Comparison of ENCODE assay signal across 26 mouse cellular contexts in genomic region chr13:59779744-59780264, GRCm38 (mm10). TPM values are rescaled to one million over a fixed set of nuclear protein-coding genes. Genes with fewer than 3 reads are reported as not detected.
DNase-seq lines count a peak whose midpoint lies in the region; ATAC-seq and TF ChIP-seq lines count a peak whose summit lies in the region.
"Not testable (repeated sequence)": the region's sequence is repeated elsewhere in the genome, so short reads cannot be mapped to it uniquely, and the experiment has no call there.
"Had no signal": no experiment of that assay in that cellular context is flagged by ENCODE, and none has a peak within 500 bp of the region (broad histone marks: within the 10 kb centered on the region; RNA-seq: fewer than 3 reads in every experiment).

No protein-coding gene starts in this region.

- in situ Hi-C loops in ES-E14 (cut with MboI; ENCODE audit: low sequenced_read_pairs in 2 of 2, unreplicated experiment in 2 of 2), result not testable (repeated sequence)

- H3K27ac ChIP-seq in ES-E14 (ENCODE audit: insufficient read depth, low read depth, low read length, poor library complexity, severe bottlenecking); forebrain, postnatal 0 days (ENCODE audit: low read depth, low read length); layer of hippocampus, adult 2 months; lung, embryonic 14.5 days (ENCODE audit: low read depth): not testable (repeated sequence)

- H3K4me1 ChIP-seq in ES-E14 (ENCODE audit: control insufficient read depth in 2 of 2, insufficient read depth in 2 of 2, low read length in 2 of 2, poor library complexity in 1 of 2); forebrain, postnatal 0 days (ENCODE audit: insufficient read depth); lung, embryonic 14.5 days (ENCODE audit: insufficient read depth): not testable (repeated sequence)

- peak; percentile 29; the same call in 1 of the 2 replicates for TF ChIP-seq CTCF in forebrain, postnatal 0 days (IDR thresholded peaks at IDR 0.05; ENCODE audit: low read depth)
- TF ChIP-seq CTCF in layer of hippocampus, adult 2 months (conservative IDR thresholded peaks at IDR 0.05), result peak; percentile 65
- peak; percentile 29; the same call in 1 of the 2 replicates for TF ChIP-seq CTCF in lung, embryonic 14.5 days (IDR thresholded peaks at IDR 0.05; ENCODE audit: low read depth)

- not testable (repeated sequence) for H3K27me3 ChIP-seq in forebrain, postnatal 0 days (ENCODE audit: insufficient read depth, low read length); lung, embryonic 14.5 days (ENCODE audit: insufficient read depth, low read length)

- 97% methylated on average over 1 of the region's 1 CpGs for WGBS in forebrain, postnatal 0 days
- 97% methylated on average over 1 of the region's 1 CpGs for WGBS in lung, embryonic 14.5 days

- H3K4me3 ChIP-seq in ES-E14 (ENCODE audit: insufficient read depth in 1 of 2, low read depth in 1 of 2, low read length in 2 of 2, poor library complexity in 1 of 2, severe bottlenecking in 1 of 2); forebrain, postnatal 0 days (ENCODE audit: low read depth, low read length); layer of hippocampus, adult 2 months; lung, embryonic 14.5 days (ENCODE audit: low read depth, low read length): not testable (repeated sequence)

- peaks cover 30% of the 10 kb centered on the region for H3K36me3 ChIP-seq in ES-E14 (ENCODE audit: control insufficient read depth, insufficient read depth, low read length, poor library complexity, severe bottlenecking)
- H3K36me3 ChIP-seq in forebrain, postnatal 0 days (ENCODE audit: insufficient read depth), result peaks cover 91% of the 10 kb centered on the region
- peaks cover 94% of the 10 kb centered on the region for H3K36me3 ChIP-seq in lung, embryonic 14.5 days (ENCODE audit: insufficient read depth)

- not testable (repeated sequence) for H3K9me3 ChIP-seq in ES-E14 (ENCODE audit: control insufficient read depth, insufficient read depth, low read depth, low read length); forebrain, postnatal 0 days (ENCODE audit: low read length); lung, embryonic 14.5 days (ENCODE audit: low read depth, low read length)

- H3K9ac ChIP-seq in ES-E14 (ENCODE audit: insufficient read depth, low read depth, low read length, poor library complexity, severe bottlenecking); forebrain, postnatal 0 days; lung, embryonic 14.5 days: not testable (repeated sequence)

- not testable (repeated sequence) for H3K4me2 ChIP-seq in forebrain, postnatal 0 days (ENCODE audit: low read depth); lung, embryonic 14.5 days

- ATAC-seq in forebrain, postnatal 0 days; lung, embryonic 14.5 days (ENCODE audit: insufficient read depth): not testable (repeated sequence)

- peak; percentile 28 for DNase-seq in 416B (ENCODE audit: low read depth)
- DNase-seq in CD4-positive, CD25-positive, alpha-beta regulatory T cell, adult 2 months (ENCODE audit: low read depth, low spot score), result peak; percentile 48
- DNase-seq in ES-E14 (ENCODE audit: low read depth, low spot score); forebrain, postnatal 0 days; layer of hippocampus, adult 2 months (ENCODE audit: low spot score in 2 of 2); lung, embryonic 14.5 days: not testable (repeated sequence)
- peak; percentile 44 for DNase-seq in induced T-regulatory cell, adult 2 months (ENCODE audit: low read depth)
- DNase-seq in naive thymus-derived CD4-positive, alpha-beta T cell, adult 2 months (ENCODE audit: low read depth), result peak; percentile 37

TF ChIP-seq in ES-E14, 5 proteins besides CTCF, POLR2A, EP300 and RAD21:
- TF ChIP-seq ZNF384 (IDR thresholded peaks at IDR 0.05; ENCODE audit: low read depth, low read length), result peak; percentile 95

RNA-seq across cellular contexts. Expression of gene Gm49354, which starts 2.2 kb away (rescaled TPM):
- not detected in 2 replicates for total RNA-seq in ES-E14 (2012; rRNA removed)
- not detected in 2 replicates for total RNA-seq in forebrain, postnatal 0 days (2014; rRNA removed)
- polyA plus RNA-seq in forebrain, postnatal 0 days (2015; fragmentation: Nextera tagmentation; extraction: Ambion mirVana), result not detected in 2 replicates
- total RNA-seq in layer of hippocampus, adult 2 months (2021), result not detected
- polyA plus RNA-seq in lung, embryonic 14.5 days (2014; fragmentation: Nextera tagmentation; extraction: Ambion mirVana), result not detected in 2 replicates
- total RNA-seq: adrenal gland, adult 18-20 months; adrenal gland, postnatal 14 days; gastrocnemius, postnatal 14 days; heart, adult 8-10 months; heart, postnatal 25 days had no signal
- polyA plus RNA-seq: activated CD4-positive, CD25-positive, alpha-beta regulatory T cell, adult 4 months; C2C12; cortical plate, adult 2 months; embryonic facial prominence, embryonic 12.5 days; forebrain, embryonic 11.5 days; forebrain, embryonic 15.5 days; frontal cortex, adult 2 months; gonadal fat pad, adult 2 months; heart, embryonic 12.5 days; heart, embryonic 16.5 days; hindbrain, embryonic 10.5 days; hindbrain, embryonic 14.5 days; inflammation-experienced regulatory T-cells, adult 6 months had no signal

RNA-seq across cellular contexts. Expression of gene Isca1, which starts 10.2 kb away (rescaled TPM):
- total RNA-seq in ES-E14 (2012; rRNA removed), result 15.2 and 21.7 TPM in 2 replicates
- 77.2 and 87.8 TPM in 2 replicates for total RNA-seq in forebrain, postnatal 0 days (2014; rRNA removed)
- polyA plus RNA-seq in forebrain, postnatal 0 days (2015; fragmentation: Nextera tagmentation; extraction: Ambion mirVana), result 154 and 168 TPM in 2 replicates
- total RNA-seq in layer of hippocampus, adult 2 months (2021), result 100 to 1,000 TPM; 138 to 142 TPM
- polyA plus RNA-seq in lung, embryonic 14.5 days (2014; fragmentation: Nextera tagmentation; extraction: Ambion mirVana), result 105 and 121 TPM in 2 replicates

RNA-seq across cellular contexts. Expression of gene 1700014D04Rik, which starts 33.3 kb away (rescaled TPM):
- total RNA-seq in ES-E14 (2012; rRNA removed), result 0.18 and 0.26 TPM in 2 replicates
- total RNA-seq in forebrain, postnatal 0 days (2014; rRNA removed), result 0.24 and 0.31 TPM in 2 replicates
- 0.42 and 0.54 TPM in 2 replicates for polyA plus RNA-seq in forebrain, postnatal 0 days (2015; fragmentation: Nextera tagmentation; extraction: Ambion mirVana)
- total RNA-seq in layer of hippocampus, adult 2 months (2021), result under 1 TPM; 0.31 to 0.86 TPM
- polyA plus RNA-seq in lung, embryonic 14.5 days (2014; fragmentation: Nextera tagmentation; extraction: Ambion mirVana), result 0.24 TPM in 1 of 2 replicates, not detected in the other
- total RNA-seq: adrenal gland, adult 18-20 months; adrenal gland, postnatal 14 days; gastrocnemius, postnatal 14 days; heart, adult 8-10 months; heart, postnatal 25 days had no signal
- polyA plus RNA-seq: activated CD4-positive, CD25-positive, alpha-beta regulatory T cell, adult 4 months; heart, embryonic 12.5 days; heart, embryonic 16.5 days; inflammation-experienced regulatory T-cells, adult 6 months had no signal

RNA-seq across cellular contexts. Expression of gene Tut7, which starts 43.1 kb away (rescaled TPM):
- 27.5 and 31.1 TPM in 2 replicates for total RNA-seq in ES-E14 (2012; rRNA removed)
- total RNA-seq in forebrain, postnatal 0 days (2014; rRNA removed), result 42.3 and 51.2 TPM in 2 replicates
- polyA plus RNA-seq in forebrain, postnatal 0 days (2015; fragmentation: Nextera tagmentation; extraction: Ambion mirVana), result 26.8 and 36.8 TPM in 2 replicates
- 10 to 100 TPM; 55.1 to 68.5 TPM for total RNA-seq in layer of hippocampus, adult 2 months (2021)
- polyA plus RNA-seq in lung, embryonic 14.5 days (2014; fragmentation: Nextera tagmentation; extraction: Ambion mirVana), result 44.3 and 44.6 TPM in 2 replicates

RNA-seq across cellular contexts. Expression of gene Spata31d1d, which starts 48.3 kb away (rescaled TPM):
- total RNA-seq in ES-E14 (2012; rRNA removed), result 0.18 and 0.48 TPM in 2 replicates
- total RNA-seq in forebrain, postnatal 0 days (2014; rRNA removed), result not detected in 2 replicates
- not detected in 2 replicates for polyA plus RNA-seq in forebrain, postnatal 0 days (2015; fragmentation: Nextera tagmentation; extraction: Ambion mirVana)
- not detected for total RNA-seq in layer of hippocampus, adult 2 months (2021)
- polyA plus RNA-seq in lung, embryonic 14.5 days (2014; fragmentation: Nextera tagmentation; extraction: Ambion mirVana), result not detected in 2 replicates
- total RNA-seq: adrenal gland, adult 18-20 months; adrenal gland, postnatal 14 days; gastrocnemius, postnatal 14 days; heart, adult 8-10 months; heart, postnatal 25 days had no signal
- polyA plus RNA-seq: activated CD4-positive, CD25-positive, alpha-beta regulatory T cell, adult 4 months; C2C12; embryonic facial prominence, embryonic 12.5 days; forebrain, embryonic 11.5 days; forebrain, embryonic 15.5 days; heart, embryonic 12.5 days; heart, embryonic 16.5 days; hindbrain, embryonic 10.5 days; inflammation-experienced regulatory T-cells, adult 6 months had no signal
